Mouse (Mus musculus): Measurements from ENCODE around the gene Ccdc162.
A peak's percentile ranks its signal among the peaks of the same experiment; 100 is the strongest.

Gene Ccdc162

GRCm38 (mm10) chr10:41542057-41542456 is 174.4 kb downstream of the Ccdc162 start:
- no peak for DNase-seq (ENCODE audit: low spot score in 2 of 2)

GRCm38 (mm10) chr10:41538986-41539385 is 177.4 kb downstream of the Ccdc162 start:
- DNase-seq (ENCODE audit: low spot score in 2 of 2), result no peak

GRCm38 (mm10) chr10:41537983-41538330 is 178.5 kb downstream of the Ccdc162 start:
- no peak for DNase-seq (ENCODE audit: low spot score in 2 of 2)

GRCm38 (mm10) chr10:41537226-41537982 is 179.0 kb downstream of the Ccdc162 start:
- DNase-seq (ENCODE audit: low spot score in 2 of 2), result no peak

GRCm38 (mm10) chr10:41536714-41537113 is 179.7 kb downstream of the Ccdc162 start:
- DNase-seq (ENCODE audit: low spot score in 2 of 2), result no peak

GRCm38 (mm10) chr10:41535991-41536390 is 180.4 kb downstream of the Ccdc162 start:
- no peak for DNase-seq (ENCODE audit: low spot score in 2 of 2)

GRCm38 (mm10) chr10:41529972-41530371 is 186.5 kb downstream of the Ccdc162 start:
- no peak for DNase-seq (ENCODE audit: low spot score in 2 of 2)

- no peak for DNase-seq (ENCODE audit: low spot score in 2 of 2)
Observed at GRCm38 (mm10) chr10:41525696-41526095, 190.7 kb downstream of the Ccdc162 start.

GRCm38 (mm10) chr10:41523386-41523785 is 193.0 kb downstream of the Ccdc162 start:
- no peak for DNase-seq (ENCODE audit: low spot score in 2 of 2)

- DNase-seq (ENCODE audit: low spot score in 2 of 2), result no peak
Observed at GRCm38 (mm10) chr10:41520410-41520673, 196.1 kb downstream of the Ccdc162 start.

GRCm38 (mm10) chr10:41519640-41520409 is 196.6 kb downstream of the Ccdc162 start:
- peak in 1 of 2 experiments; percentile 23 for DNase-seq (ENCODE audit: low spot score in 2 of 2)

- peak; percentile 82 to 90 for DNase-seq (ENCODE audit: low spot score in 2 of 2)
Observed at GRCm38 (mm10) chr10:41518981-41519618, 197.3 kb downstream of the Ccdc162 start, which contains the start of gene Cd164. Gene Cd164, plus strand, starts transcription at chr10:41519414.

- DNase-seq (ENCODE audit: low spot score in 2 of 2), result peak in 1 of 2 experiments; percentile 60
Observed at GRCm38 (mm10) chr10:41518508-41518980, 197.9 kb downstream of the Ccdc162 start.

- no peak for DNase-seq (ENCODE audit: low spot score in 2 of 2)
Observed at GRCm38 (mm10) chr10:41514921-41515320, 201.5 kb downstream of the Ccdc162 start.

GRCm38 (mm10) chr10:41514301-41514700 is 202.1 kb downstream of the Ccdc162 start:
- DNase-seq (ENCODE audit: low spot score in 2 of 2), result no peak

- no peak for DNase-seq (ENCODE audit: low spot score in 2 of 2)
Observed at GRCm38 (mm10) chr10:41509160-41509559, 207.3 kb downstream of the Ccdc162 start.

- peak; percentile 42 to 58 for DNase-seq (ENCODE audit: low spot score in 2 of 2)
Observed at GRCm38 (mm10) chr10:41505446-41505845, 211.0 kb downstream of the Ccdc162 start.

- no peak for DNase-seq (ENCODE audit: low spot score in 2 of 2)
Observed at GRCm38 (mm10) chr10:41504996-41505395, 211.4 kb downstream of the Ccdc162 start.

GRCm38 (mm10) chr10:41500941-41501340 is 215.5 kb downstream of the Ccdc162 start:
- DNase-seq (ENCODE audit: low spot score in 2 of 2), result no peak

- DNase-seq (ENCODE audit: low spot score in 2 of 2), result no peak
Observed at GRCm38 (mm10) chr10:41491111-41491510, 225.3 kb downstream of the Ccdc162 start.

- DNase-seq (ENCODE audit: low spot score in 2 of 2), result no peak
Observed at GRCm38 (mm10) chr10:41490518-41490873, 225.9 kb downstream of the Ccdc162 start.

GRCm38 (mm10) chr10:41489708-41490517 is 226.5 kb downstream of the Ccdc162 start, which contains the start of the genes Smpd2 and Ppil6:
Gene Smpd2, minus strand, starts transcription at chr10:41490369.
Gene Ppil6, plus strand, starts transcription at chr10:41490439.
- DNase-seq (ENCODE audit: low spot score in 2 of 2), result peak; percentile 91 to 95

All from frontal cortex, postnatal 10 days (tissue).